Mouse (Mus musculus) liver, embryonic 11.5 days (tissue): ENCODE measurements around the gene Trex1. TPM values are rescaled to one million over a fixed set of nuclear protein-coding genes. Genes with fewer than 3 reads are reported as not detected.

ENCODE experiments used
- ATAC-seq: fragments of 200-750 bp; cut with Nextera tagmentation; replicated peaks from 2 replicates; pipeline ENCODE4 v1.8.0; 2017; ENCODE audit warnings: moderate number of reproducible peaks, mild to moderate bottlenecking, moderate TSS enrichment, moderate library complexity; ENCODE audit not compliant: low FRiP score
- DNase-seq: peaks from one replicate; pipeline ENCODE4 v3.0.0-alpha.2; 2017; ENCODE audit warnings: low spot score
- H3K27ac ChIP-seq: fragments of 300-500 bp; sonication (generic); 2 replicates; pipeline ENCODE4 v1.5.1; 2014; ENCODE audit warnings: mild to moderate bottlenecking, low read depth, low read length, control low read depth
- H3K27me3 ChIP-seq: fragments of 300-500 bp; sonication (generic); replicated peaks from 2 replicates; pipeline ENCODE4 v1.6.1; 2014; ENCODE audit warnings: low read length, mixed read lengths; ENCODE audit not compliant: control insufficient read depth, insufficient read depth
- H3K36me3 ChIP-seq: fragments of 300-500 bp; sonication (generic); 2 replicates; pipeline ENCODE4 v1.6.1; 2014; ENCODE audit warnings: mild to moderate bottlenecking, low read length, moderate library complexity, mixed read lengths; ENCODE audit not compliant: control insufficient read depth, insufficient read depth
- H3K4me1 ChIP-seq: fragments of 300-500 bp; sonication (generic); replicated peaks from 2 replicates; pipeline ENCODE4 v1.6.1; 2014; ENCODE audit warnings: low read length, mixed read lengths; ENCODE audit not compliant: control insufficient read depth, insufficient read depth
- H3K4me2 ChIP-seq: fragments of 300-500 bp; sonication (generic); 2 replicates; pipeline ENCODE4 v1.6.1; 2014; ENCODE audit warnings: mild to moderate bottlenecking, control low read depth, moderate library complexity
- H3K4me3 ChIP-seq: fragments of 300-500 bp; sonication (generic); 2 replicates; pipeline ENCODE4 v1.5.1; 2014; ENCODE audit warnings: low read depth, low read length, control low read depth
- H3K9ac ChIP-seq: fragments of 300-500 bp; sonication (generic); 2 replicates; pipeline ENCODE4 v1.6.1; 2014; ENCODE audit warnings: low read depth, low read length, control low read depth
- H3K9me3 ChIP-seq: fragments of 300-500 bp; sonication (generic); 2 replicates; pipeline ENCODE4 v1.6.1; 2016; ENCODE audit warnings: low read length, inconsistent platforms, mixed read lengths; ENCODE audit not compliant: control insufficient read depth
- WGBS: fragments of 180-500 bp; shearing (Covaris S2); extraction: QIAGEN DNeasy Blood & Tissue Kit; methylation state at CpG from one replicate; pipeline ENCODE4 v1.1.7; 2014; 5-methylcytosine and 5-hydroxymethylcytosine counted together
- polyA plus RNA-seq: library from polyadenylated mRNA; unstranded; fragments of >200 nt; fragmentation: Nextera tagmentation; extraction: Ambion mirVana; gene quantifications from 2 replicates; pipeline ENCODE4 v1.2.1, GENCODE M21; 2014

Gene Trex1
- polyA plus RNA-seq, 1 experiment from 2014 or later = 9.7 TPM

DNA sequence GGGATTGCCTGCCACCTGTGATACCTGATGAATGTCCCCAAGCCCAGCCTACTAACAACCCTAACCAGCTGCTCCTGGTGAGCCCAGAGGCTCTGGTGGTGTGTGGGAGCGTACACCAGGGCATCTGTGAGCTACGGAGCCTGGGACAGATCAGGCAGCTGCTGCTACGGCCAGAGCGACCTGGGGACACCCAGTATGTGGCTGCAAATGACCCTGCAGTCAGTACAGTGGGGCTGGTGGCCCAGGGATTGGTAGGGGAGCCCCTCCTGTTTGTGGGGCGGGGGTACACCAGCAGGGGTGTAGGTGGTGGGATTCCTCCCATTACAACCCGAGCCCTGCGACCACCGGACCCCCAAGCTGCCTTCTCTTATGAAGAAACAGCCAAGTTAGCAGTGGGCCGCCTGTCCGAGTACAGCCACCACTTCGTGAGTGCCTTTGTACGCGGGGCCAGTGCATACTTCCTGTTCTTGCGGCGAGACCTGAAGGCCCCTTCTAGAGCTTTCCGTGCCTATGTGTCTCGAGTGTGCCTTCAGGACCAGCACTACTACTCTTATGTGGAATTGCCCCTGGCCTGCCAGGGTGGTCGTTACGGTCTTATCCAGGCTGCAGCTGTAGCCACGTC is 40.9 kb upstream of the Trex1 start:
- Histone ChIP-seq H3K36me3 (peaks cover 11% of the 10 kb centered on the region; the same call in 1 of the 2 replicates), H3K27me3 (peaks cover 21% of the 10 kb centered on the region), H3K9me3 (no peaks in the 10 kb centered on the region), H3K4me2 (no peak overlapping the region), H3K4me1 (peaks cover 15% of the 10 kb centered on the region), H3K27ac (no peak overlapping the region), H3K4me3 (no peak overlapping the region), H3K9ac (no peak overlapping the region)
- 84% methylated on average over 20 of the region's 20 CpGs for WGBS
- no peak for ATAC-seq
- DNase-seq = no peak

DNA sequence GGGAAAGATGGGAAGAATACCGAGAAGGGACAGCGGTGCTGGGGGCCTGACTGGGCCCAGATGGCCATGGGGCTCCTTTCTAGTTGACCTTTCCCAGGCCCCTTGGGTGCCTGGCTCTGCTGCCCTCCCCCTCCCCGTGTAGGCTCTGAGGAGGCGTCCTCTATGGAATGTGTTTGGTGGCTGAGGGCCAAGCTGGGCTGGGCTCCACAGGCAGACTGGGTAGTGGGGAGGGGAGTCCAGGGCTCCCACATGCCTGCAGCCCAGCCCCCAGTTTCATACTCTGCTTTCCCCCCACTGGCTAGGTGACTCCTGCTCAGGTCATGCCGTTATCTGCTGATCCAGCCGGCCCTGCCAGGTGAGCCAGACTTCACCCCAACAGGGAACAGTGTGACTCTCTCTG is 39.4 kb upstream of the Trex1 start:
- WGBS = 56% methylated on average over 6 of the region's 6 CpGs
- Histone ChIP-seq H3K27me3 (peaks cover 35% of the 10 kb centered on the region), H3K36me3 (peaks cover 3% of the 10 kb centered on the region; the same call in 1 of the 2 replicates), H3K4me3 (no peak overlapping the region), H3K9ac (no peak overlapping the region), H3K9me3 (no peaks in the 10 kb centered on the region), H3K27ac (no peak overlapping the region), H3K4me2 (no peak overlapping the region), H3K4me1 (peaks cover 21% of the 10 kb centered on the region)
- no peak for DNase-seq
- no peak for ATAC-seq

DNA sequence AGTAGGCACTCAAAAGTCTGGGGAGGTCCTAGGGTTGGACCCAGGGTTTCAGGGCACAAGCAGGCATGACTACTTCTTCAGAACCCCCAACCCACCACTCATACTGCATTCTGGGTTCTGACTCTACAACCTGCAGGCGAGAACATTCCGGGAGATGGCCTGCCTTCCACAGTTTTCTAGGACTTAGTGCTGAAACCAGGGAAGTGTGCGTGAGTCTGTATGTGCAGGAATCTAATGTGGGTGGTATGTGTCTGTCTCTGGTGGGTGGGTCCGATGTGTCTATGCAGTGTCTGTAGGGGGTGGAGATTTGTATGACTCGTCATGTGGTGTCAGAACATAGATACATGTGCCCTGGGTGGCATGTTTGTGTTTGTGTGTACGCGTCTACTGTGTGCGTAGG is 38.8 kb upstream of the Trex1 start:
- H3K27me3 ChIP-seq = peaks cover 35% of the 10 kb centered on the region

DNA sequence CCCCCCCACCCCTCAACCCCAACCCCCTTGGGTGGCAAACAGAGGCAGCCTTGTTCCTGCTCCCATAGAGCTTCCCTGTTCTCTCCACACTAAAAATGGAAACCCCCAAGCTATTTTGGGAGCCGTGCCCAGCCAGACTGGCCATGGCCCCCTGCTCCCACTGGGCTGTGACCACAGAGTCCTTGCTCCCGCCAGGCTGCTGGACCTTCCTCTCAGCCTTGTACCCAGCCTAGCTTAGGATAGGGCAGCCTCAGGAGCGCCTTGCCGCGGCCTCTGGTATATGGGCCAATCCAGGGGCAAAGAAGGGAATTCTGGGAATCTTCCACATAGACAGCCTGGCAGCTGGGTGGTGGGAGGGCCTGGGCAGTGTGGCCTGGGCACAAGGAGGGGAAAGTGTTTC is 38.3 kb upstream of the Trex1 start:
- Histone ChIP-seq H3K9me3 (no peaks in the 10 kb centered on the region), H3K27me3 (peaks cover 35% of the 10 kb centered on the region), H3K36me3 (no peaks in the 10 kb centered on the region; the same call in 1 of the 2 replicates), H3K4me3 (no peak overlapping the region), H3K9ac (no peak overlapping the region), H3K4me1 (peaks cover 21% of the 10 kb centered on the region), H3K4me2 (peak overlapping the region; percentile 65), H3K27ac (no peak overlapping the region)
- WGBS = 66% methylated on average over 5 of the region's 5 CpGs
- DNase-seq (no peak), ATAC-seq (no peak)

More for the DNA sequence above, 38.8 kb upstream of the Trex1 start:
- Histone ChIP-seq H3K9me3 (no peaks in the 10 kb centered on the region), H3K4me3 (no peak overlapping the region), H3K9ac (no peak overlapping the region), H3K27ac (no peak overlapping the region), H3K36me3 (no peaks in the 10 kb centered on the region; the same call in 1 of the 2 replicates), H3K4me1 (peaks cover 21% of the 10 kb centered on the region), H3K4me2 (no peak overlapping the region)
- ATAC-seq (no peak), DNase-seq (no peak)
- WGBS = 87% methylated on average over 8 of the region's 8 CpGs

DNA sequence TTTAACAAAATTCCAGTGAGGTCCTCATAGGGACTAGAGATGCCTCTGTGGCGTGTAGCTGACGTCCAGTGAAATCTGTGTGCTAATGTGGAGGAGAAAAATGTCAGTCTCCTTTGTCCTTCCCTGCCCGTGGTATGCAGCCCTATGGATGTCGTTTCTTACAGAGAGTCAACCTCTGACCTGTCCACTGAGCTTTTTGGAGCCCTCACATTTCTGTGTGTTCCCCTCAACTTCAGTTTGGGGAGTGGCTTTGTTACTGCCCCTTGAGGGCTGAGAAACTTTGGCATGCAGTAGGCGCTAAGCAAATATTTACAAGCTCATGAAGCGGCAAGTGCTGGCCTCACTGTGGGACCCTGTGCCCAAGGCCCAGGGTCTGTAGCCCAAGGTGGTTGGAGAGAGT is 37.8 kb upstream of the Trex1 start:
- Histone ChIP-seq H3K4me2 (peak overlapping the region; percentile 65), H3K9ac (no peak overlapping the region; the same call in 1 of the 2 replicates)
- 56% methylated on average over 6 of the region's 6 CpGs for WGBS

DNA sequence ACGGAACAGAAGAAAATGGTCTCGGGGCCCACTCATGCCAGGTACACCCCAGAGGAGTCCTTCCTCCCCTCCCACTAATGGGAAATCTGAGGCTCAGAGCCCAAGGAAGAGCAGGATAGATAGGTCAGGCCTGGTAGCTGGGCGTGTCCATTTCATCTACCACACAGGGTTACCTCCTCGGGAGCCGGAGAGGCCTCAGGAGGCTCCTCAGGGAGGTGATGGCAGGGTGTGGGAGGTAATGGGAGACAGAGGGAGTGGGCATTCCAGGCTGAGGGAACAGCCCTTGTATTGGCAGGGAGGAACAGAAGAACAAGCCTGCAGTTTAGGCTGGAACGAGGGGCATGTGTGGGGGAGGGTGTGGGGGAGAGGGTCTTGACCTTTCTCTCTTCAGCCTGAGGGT is 37.3 kb upstream of the Trex1 start:
- Histone ChIP-seq H3K9me3 (no peaks in the 10 kb centered on the region), H3K4me3 (peak overlapping the region; percentile 61), H3K9ac (peak overlapping the region; percentile 13), H3K36me3 (no peaks in the 10 kb centered on the region), H3K27me3 (peaks cover 35% of the 10 kb centered on the region), H3K27ac (peak overlapping the region; percentile 4; the same call in 1 of the 2 replicates), H3K4me2 (peak overlapping the region; percentile 65), H3K4me1 (peaks cover 21% of the 10 kb centered on the region)
- no peak for DNase-seq
- 47% methylated on average over 6 of the region's 6 CpGs for WGBS
- ATAC-seq = no peak

More for the DNA sequence above, 37.8 kb upstream of the Trex1 start:
- Histone ChIP-seq H3K9me3 (no peaks in the 10 kb centered on the region), H3K27me3 (peaks cover 35% of the 10 kb centered on the region), H3K4me3 (peak overlapping the region; percentile 61), H3K27ac (peak overlapping the region; percentile 4; the same call in 1 of the 2 replicates), H3K4me1 (peaks cover 21% of the 10 kb centered on the region), H3K36me3 (no peaks in the 10 kb centered on the region; the same call in 1 of the 2 replicates)
- ATAC-seq = no peak
- no peak for DNase-seq

DNA sequence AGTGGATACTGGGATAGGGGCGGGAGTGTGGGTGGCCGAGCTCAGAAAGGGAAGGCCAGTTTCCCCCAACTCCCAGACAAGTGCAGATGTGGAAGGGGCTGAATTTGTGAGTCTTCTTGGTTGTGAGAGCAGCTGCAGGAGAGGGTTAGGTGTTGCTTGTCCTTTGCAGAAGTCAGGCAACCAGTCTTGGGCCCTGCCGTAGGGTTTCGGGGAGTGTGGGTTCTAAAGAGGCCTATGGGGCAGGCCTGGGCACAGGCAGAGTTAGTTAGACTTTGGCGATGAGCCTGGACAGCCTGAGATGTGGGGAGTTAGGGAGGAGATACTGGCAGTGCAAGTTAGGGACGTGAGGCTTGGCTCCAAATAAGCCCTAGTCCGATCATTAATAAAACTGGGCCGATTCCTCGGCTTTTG is 36.7 kb upstream of the Trex1 start:
- Histone ChIP-seq H3K27ac (peak overlapping the region; percentile 91), H3K4me3 (peak overlapping the region; percentile 61), H3K9ac (peak overlapping the region; percentile 69), H3K9me3 (no peaks in the 10 kb centered on the region), H3K27me3 (peaks cover 35% of the 10 kb centered on the region), H3K36me3 (peaks cover 2% of the 10 kb centered on the region; the same call in 1 of the 2 replicates), H3K4me2 (peak overlapping the region; percentile 65), H3K4me1 (peaks cover 21% of the 10 kb centered on the region)
- DNase-seq = no peak
- ATAC-seq = no peak
- 47% methylated on average over 9 of the region's 9 CpGs for WGBS

DNA sequence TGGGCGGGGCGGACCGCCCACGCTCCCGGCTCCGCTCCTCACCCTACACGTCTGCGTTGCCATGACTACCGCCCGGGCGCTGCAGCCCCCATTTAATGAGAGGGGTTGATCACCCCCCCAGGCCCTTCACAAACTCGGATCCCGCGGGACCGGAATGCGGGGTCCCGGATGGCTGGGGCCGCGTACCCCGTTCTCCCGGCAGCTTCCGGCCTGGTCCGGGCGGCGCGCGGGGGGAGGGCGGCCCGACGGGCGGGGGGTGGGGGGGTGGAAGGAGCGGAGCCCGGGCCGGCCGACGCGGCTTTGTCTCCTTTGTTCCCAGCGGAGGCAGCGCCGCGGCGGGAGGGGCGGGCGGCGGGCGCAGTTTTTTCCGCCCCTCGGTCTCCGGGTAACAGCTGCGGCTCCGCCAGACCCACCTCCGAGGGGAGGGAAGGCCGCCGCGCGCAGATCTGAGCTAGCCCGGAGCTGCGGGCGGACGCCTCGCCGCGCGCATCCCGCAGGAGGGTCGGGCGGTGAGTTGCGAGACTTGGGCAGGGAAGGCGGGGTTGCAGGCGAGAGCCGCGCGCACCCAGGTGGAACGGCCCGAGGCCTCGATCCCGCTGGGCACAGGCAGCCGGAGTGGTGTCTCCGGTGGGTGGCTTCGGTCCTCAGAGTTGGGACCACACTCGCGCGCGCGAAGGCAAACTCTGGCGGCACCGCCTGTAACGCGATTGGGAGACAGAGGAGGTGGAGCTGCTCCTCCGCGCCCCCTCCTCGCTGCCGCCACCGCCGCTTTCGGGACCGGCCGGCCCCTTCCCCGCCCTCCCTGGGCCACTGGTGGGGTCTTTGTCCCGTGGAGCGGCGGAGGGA is 35.8 kb upstream of the Trex1 start, which contains the start of gene Plxnb1:
Gene Plxnb1, plus strand, starts transcription at position 253 of the 846 bp plus-strand sequence.
- Histone ChIP-seq H3K4me2 (peak within 1 kb of the TSS; percentile 65), H3K27ac (peak within 1 kb of the TSS; percentile 91), H3K36me3 (peaks cover 2% of the 10 kb centered on the region; the same call in 1 of the 2 replicates), H3K4me3 (peak within 1 kb of the TSS; percentile 61), H3K27me3 (peaks cover 35% of the 10 kb centered on the region), H3K9ac (peak within 1 kb of the TSS; percentile 69), H3K4me1 (peaks cover 21% of the 10 kb centered on the region), H3K9me3 (no peaks in the 10 kb centered on the region)
- under 1% methylated on average over 99 of the region's 102 CpGs for WGBS
- DNase-seq (peak; percentile 76), ATAC-seq (peak; percentile 24)
